Comparison of ENCODE assay signal across 24 mouse cellular contexts in genomic region chr1:35862661-35863060, GRCm38 (mm10).
A peak's percentile ranks its signal among the peaks of the same experiment; 100 is the strongest.
DNase-seq lines count a peak whose midpoint lies in the region; ATAC-seq and TF ChIP-seq lines count a peak whose summit lies in the region.
"Had no signal": no experiment of that assay in that cellular context is flagged by ENCODE, and none has a peak within 500 bp of the region (broad histone marks: within the 10 kb centered on the region; RNA-seq: fewer than 3 reads in every experiment).

No protein-coding gene starts in this region.

- H3K4me2 ChIP-seq in midbrain, embryonic 11.5 days = no peak overlapping the region
- peak overlapping the region; percentile 58; the same call in 1 of the 2 replicates for H3K4me2 ChIP-seq in CH12.LX (ENCODE audit: insufficient read depth, low read depth, poor library complexity, severe bottlenecking)
- no peak overlapping the region for H3K4me2 ChIP-seq in forebrain, embryonic 16.5 days (ENCODE audit: low read length)
- H3K4me2 ChIP-seq: heart, embryonic 13.5 days; hindbrain, embryonic 14.5 days had no signal

- H3K79me2 ChIP-seq in CH12.LX (replicated peaks; ENCODE audit: control insufficient read depth, extremely low read depth, insufficient read depth, poor library complexity, severe bottlenecking) = no peaks in the 10 kb centered on the region

- no peaks in the 10 kb centered on the region for H3K27me3 ChIP-seq in midbrain, embryonic 10.5 days (ENCODE audit: low read depth, poor library complexity, severe bottlenecking)
- H3K27me3 ChIP-seq in midbrain, embryonic 11.5 days (ENCODE audit: control insufficient read depth, insufficient read depth, low read length) = no peaks in the 10 kb centered on the region
- no peaks in the 10 kb centered on the region for H3K27me3 ChIP-seq in CH12.LX (replicated peaks)
- no peaks in the 10 kb centered on the region for H3K27me3 ChIP-seq in forebrain, embryonic 16.5 days (replicated peaks; ENCODE audit: control insufficient read depth, insufficient read depth, low read length)
- H3K27me3 ChIP-seq: heart, embryonic 13.5 days had no signal

- TF ChIP-seq POLR2A in CH12.LX (IDR thresholded peaks at IDR 0.05; ENCODE audit: low read depth, low read length) = no peak

- TF ChIP-seq EP300 in CH12.LX (IDR thresholded peaks at IDR 0.05; ENCODE audit: low read length) = no peak

- H3K4me3 ChIP-seq in midbrain, embryonic 10.5 days = no peak overlapping the region
- no peak overlapping the region for H3K4me3 ChIP-seq in midbrain, embryonic 11.5 days (ENCODE audit: low read depth, low read length)
- no peak overlapping the region for H3K4me3 ChIP-seq in CH12.LX (replicated peaks in 1 of 3; ENCODE audit: low read depth in 2 of 3, low read length in 2 of 3, poor library complexity in 1 of 3)
- H3K4me3 ChIP-seq in forebrain, embryonic 16.5 days (replicated peaks; ENCODE audit: low read length) = no peak overlapping the region
- H3K4me3 ChIP-seq: forebrain, embryonic 10.5 days; heart, adult 2 months; heart, embryonic 10.5 days; heart, embryonic 13.5 days had no signal

- no peaks in the 10 kb centered on the region for H3K36me3 ChIP-seq in midbrain, embryonic 10.5 days
- H3K36me3 ChIP-seq in midbrain, embryonic 11.5 days (ENCODE audit: control insufficient read depth, insufficient read depth, low read length) = no peaks in the 10 kb centered on the region
- no peaks in the 10 kb centered on the region for H3K36me3 ChIP-seq in CH12.LX (replicated peaks in 1 of 2; ENCODE audit: control insufficient read depth in 1 of 2, insufficient read depth in 1 of 2, low read length in 1 of 2)
- no peaks in the 10 kb centered on the region for H3K36me3 ChIP-seq in forebrain, embryonic 16.5 days (ENCODE audit: control insufficient read depth, insufficient read depth)
- H3K36me3 ChIP-seq: forebrain, embryonic 10.5 days; G1E; heart, embryonic 10.5 days; heart, embryonic 13.5 days had no signal

- TF ChIP-seq RAD21 in CH12.LX (IDR thresholded peaks at IDR 0.05; ENCODE audit: low read depth, low read length) = no peak

- no peak for DNase-seq in midbrain, embryonic 10.5 days (ENCODE audit: low spot score)
- no peak for DNase-seq in midbrain, embryonic 11.5 days (ENCODE audit: low spot score, missing footprints)
- DNase-seq in CD4-positive, CD25-positive, alpha-beta regulatory T cell, adult 2 months (ENCODE audit: low read depth, low spot score) = peak; percentile 11
- DNase-seq in CH12.LX (ENCODE audit: extremely low read depth) = no peak
- DNase-seq in gastrocnemius, postnatal 4 days (ENCODE audit: low spot score in 2 of 2) = no peak
- DNase-seq: adrenal gland, adult 8-10 months; adrenal gland, postnatal 25 days; cerebellum, adult 18-20 months; cerebellum, adult 9-10 months; cerebellum, postnatal 14 days; gastrocnemius, postnatal 25 days; heart, adult 2 months; heart, postnatal 14 days; heart, postnatal 4 days had no signal

- no peak overlapping the region for H3K9ac ChIP-seq in midbrain, embryonic 11.5 days (ENCODE audit: low read length)
- H3K9ac ChIP-seq in CH12.LX (ENCODE audit: insufficient read depth, low read depth) = no peak overlapping the region
- no peak overlapping the region for H3K9ac ChIP-seq in forebrain, embryonic 16.5 days (replicated peaks; ENCODE audit: low read depth, low read length)
- H3K9ac ChIP-seq: heart, embryonic 13.5 days; hindbrain, embryonic 14.5 days had no signal

- TF ChIP-seq CTCF in CH12.LX (conservative IDR thresholded peaks at IDR 0.05 in 1 of 2, IDR thresholded peaks at IDR 0.05 in 1 of 2; ENCODE audit: low read depth in 2 of 2, low read length in 2 of 2) = no peak

- dilution Hi-C loops in CH12.LX (cut with MboI; ENCODE audit: extremely low pct_ligation_motif_present, extremely low pct_unique_long_range_greater_than_20kb, low sequenced_read_pairs) = no loop called here

- ATAC-seq in midbrain, embryonic 11.5 days (ENCODE audit: low FRiP score) = no peak
- ATAC-seq in activated CD4-positive, CD25-positive, alpha-beta regulatory T cell, adult 4 months = peak; percentile 9
- no peak for ATAC-seq in forebrain, embryonic 16.5 days
- ATAC-seq: forebrain, embryonic 14.5 days; hindbrain, postnatal 0 days; intestine, embryonic 16.5 days had no signal

- in situ Hi-C loops in CH12.LX (cut with MboI; ENCODE audit: low pct_ligation_motif_present, low pct_unique_long_range_greater_than_20kb, low sequenced_read_pairs) = no loop called here

- 86% methylated on average over 2 of the region's 2 CpGs for WGBS in midbrain, embryonic 10.5 days
- WGBS in midbrain, embryonic 11.5 days = 85% methylated on average over 2 of the region's 2 CpGs
- WGBS in forebrain, embryonic 16.5 days = 87% methylated on average over 2 of the region's 2 CpGs

- no peaks in the 10 kb centered on the region; the same call in 1 of the 2 replicates for H3K4me1 ChIP-seq in midbrain, embryonic 10.5 days
- no peaks in the 10 kb centered on the region for H3K4me1 ChIP-seq in midbrain, embryonic 11.5 days (ENCODE audit: control insufficient read depth, insufficient read depth, low read length)
- peaks cover 13 to 32% of the 10 kb centered on the region in 2 experiments for H3K4me1 ChIP-seq in CH12.LX (ENCODE audit: control insufficient read depth in 1 of 2, insufficient read depth in 2 of 2)
- H3K4me1 ChIP-seq in forebrain, embryonic 16.5 days (replicated peaks; ENCODE audit: control insufficient read depth, insufficient read depth, low read length) = no peaks in the 10 kb centered on the region
- H3K4me1 ChIP-seq: forebrain, embryonic 10.5 days; heart, embryonic 10.5 days; heart, embryonic 13.5 days had no signal

- 0 out of 2 replicates have a peak overlapping the region, but pooled peaks have one; percentile 42 for H3K27ac ChIP-seq in midbrain, embryonic 10.5 days (replicated peaks)
- H3K27ac ChIP-seq in midbrain, embryonic 11.5 days (ENCODE audit: low read depth, low read length) = no peak overlapping the region
- H3K27ac ChIP-seq in CH12.LX (ENCODE audit: insufficient read depth, low read depth) = no peak overlapping the region
- H3K27ac ChIP-seq in forebrain, embryonic 16.5 days (ENCODE audit: low read length) = no peak overlapping the region
- H3K27ac ChIP-seq: forebrain, embryonic 10.5 days; heart, adult 2 months; heart, embryonic 10.5 days; heart, embryonic 13.5 days; hindbrain, embryonic 14.5 days; hindbrain, postnatal 0 days had no signal

- H3K9me3 ChIP-seq in midbrain, embryonic 10.5 days (replicated peaks) = no peaks in the 10 kb centered on the region
- no peaks in the 10 kb centered on the region for H3K9me3 ChIP-seq in midbrain, embryonic 11.5 days (ENCODE audit: control insufficient read depth, low read length)
- H3K9me3 ChIP-seq in CH12.LX (replicated peaks; ENCODE audit: low read length) = no peaks in the 10 kb centered on the region
- no peaks in the 10 kb centered on the region for H3K9me3 ChIP-seq in forebrain, embryonic 16.5 days (ENCODE audit: control insufficient read depth, low read length)
- H3K9me3 ChIP-seq: forebrain, embryonic 10.5 days; G1E; heart, embryonic 10.5 days; heart, embryonic 13.5 days had no signal

TF ChIP-seq in CH12.LX, 34 proteins besides CTCF, POLR2A, EP300 and RAD21:
- TF ChIP-seq ELF1 (IDR thresholded peaks at IDR 0.05; ENCODE audit: low read depth, low read length) (no peak), E2F4 (IDR thresholded peaks at IDR 0.05; ENCODE audit: insufficient replicate concordance, low read depth, low read length) (no peak), HCFC1 (IDR thresholded peaks at IDR 0.05; ENCODE audit: low read depth, low read length) (no peak), USF2 (conservative IDR thresholded peaks at IDR 0.05; ENCODE audit: low read depth, low read length) (no peak), MAFK (IDR thresholded peaks at IDR 0.05; ENCODE audit: insufficient replicate concordance, low read length) (peak; percentile 85; the same call in 1 of the 2 replicates), CHD1 (IDR thresholded peaks at IDR 0.05; ENCODE audit: low read depth, low read length) (no peak), GABPA (IDR thresholded peaks at IDR 0.05; ENCODE audit: insufficient replicate concordance, low read depth, low read length) (no peak), IRF4 (IDR thresholded peaks at IDR 0.05; ENCODE audit: low read depth, low read length) (no peak)
